Mouse (Mus musculus): Measurements from ENCODE around the gene Myl4.
"Not testable (repeated sequence)": the region's sequence is repeated elsewhere in the genome, so short reads cannot be mapped to it uniquely, and the experiment has no call there.

GRCm38 (mm10) chr11:104571373-104571772, 20.9 kb downstream of the Myl4 start:
- TF ChIP-seq CTCF (IDR thresholded peaks at IDR 0.05; ENCODE audit: low read depth, low read length); POLR2A (IDR thresholded peaks at IDR 0.05; ENCODE audit: extremely low read depth, insufficient read depth, low read length): not testable (repeated sequence)
